Mouse (Mus musculus): ENCODE data around the gene Tapbp.
A peak's percentile ranks its signal among the peaks of the same experiment; 100 is the strongest.
"Not testable (repeated sequence)": the region's sequence is repeated elsewhere in the genome, so short reads cannot be mapped to it uniquely, and the experiment has no call there.

The Tapbp gene

DNA sequence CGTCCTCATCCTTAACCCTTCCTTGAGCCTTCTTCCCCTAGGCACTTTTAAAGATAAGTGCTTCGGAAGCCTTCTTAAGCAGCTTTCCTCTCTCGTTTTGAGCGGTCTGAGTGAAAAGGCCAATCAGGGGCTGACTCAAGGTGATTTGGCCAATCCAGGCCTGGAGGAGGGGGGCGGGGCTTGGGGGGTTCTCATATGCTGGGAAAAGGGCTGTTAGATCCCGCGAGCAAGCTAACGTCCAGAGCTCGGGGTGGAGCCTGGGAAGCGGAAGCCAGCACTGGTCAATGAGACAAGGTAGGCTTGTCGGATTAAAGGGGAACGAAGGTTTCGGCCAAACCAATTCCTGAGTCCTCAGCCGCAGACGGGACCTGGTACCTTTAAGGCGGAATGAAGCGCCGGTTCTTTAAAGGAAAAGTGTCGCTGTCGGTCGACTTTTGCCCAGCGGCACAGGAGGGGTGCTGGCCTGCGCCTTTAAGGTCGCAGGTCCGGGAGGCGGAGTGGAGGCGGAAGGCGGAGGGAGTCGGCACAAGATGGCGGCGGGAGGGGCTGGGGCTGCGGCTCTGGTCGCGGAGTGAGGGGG, at the start of gene Tapbp, which contains the start of gene Zbtb22:
Gene Tapbp, plus strand, starts transcription at position 229 of the 580 bp plus-strand sequence.
Gene Zbtb22, plus strand, starts transcription at position 234 of the 580 bp plus-strand sequence.
- peak; percentile 86 for DNase-seq (ENCODE audit: low spot score)

DNA sequence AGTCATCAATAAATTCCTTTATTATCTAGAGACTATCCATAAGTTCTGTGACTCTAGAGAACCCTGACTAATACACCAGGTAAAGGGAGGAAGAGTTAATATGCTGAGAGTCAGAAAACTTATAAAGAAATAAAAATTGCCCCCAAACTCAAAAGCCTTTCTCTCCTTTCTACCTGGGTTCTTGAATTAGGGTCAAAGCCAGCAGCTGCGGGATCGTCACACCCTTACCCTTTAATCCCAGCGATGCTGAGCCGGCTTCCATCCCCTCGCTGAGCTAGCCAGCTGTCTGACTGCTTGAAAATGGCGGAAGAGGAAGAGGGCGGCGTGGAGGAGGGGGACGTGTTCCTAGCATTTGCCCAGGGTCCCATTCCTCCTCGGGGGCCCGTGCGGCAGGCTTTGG, 42.2 kb upstream of the Tapbp start, which contains the start of gene Gm7029:
Gene Gm7029, plus strand, starts transcription at position 301 of the 400 bp plus-strand sequence.
- not testable (repeated sequence) for DNase-seq (ENCODE audit: low spot score)

DNA sequence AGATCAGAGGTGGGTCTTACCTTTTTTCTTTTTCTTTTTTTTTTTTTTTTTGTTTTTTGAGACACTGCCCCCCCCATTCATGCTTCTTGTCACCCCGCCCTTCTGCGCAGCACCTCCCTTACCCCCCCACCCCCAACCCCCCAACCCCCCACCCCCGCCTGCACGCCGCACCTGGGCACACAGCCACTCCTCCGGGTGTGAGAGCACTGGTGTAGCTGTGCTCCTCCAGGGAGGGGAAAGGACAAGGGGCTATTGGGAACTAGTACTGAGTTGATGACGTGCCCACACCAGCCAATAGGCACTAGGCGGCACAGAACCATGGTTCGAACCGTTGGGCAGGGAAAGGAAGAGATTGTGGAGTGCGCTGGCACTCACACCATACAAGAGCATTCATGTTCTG, 41.3 kb upstream of the Tapbp start:
- DNase-seq (ENCODE audit: low spot score) = no peak

DNA sequence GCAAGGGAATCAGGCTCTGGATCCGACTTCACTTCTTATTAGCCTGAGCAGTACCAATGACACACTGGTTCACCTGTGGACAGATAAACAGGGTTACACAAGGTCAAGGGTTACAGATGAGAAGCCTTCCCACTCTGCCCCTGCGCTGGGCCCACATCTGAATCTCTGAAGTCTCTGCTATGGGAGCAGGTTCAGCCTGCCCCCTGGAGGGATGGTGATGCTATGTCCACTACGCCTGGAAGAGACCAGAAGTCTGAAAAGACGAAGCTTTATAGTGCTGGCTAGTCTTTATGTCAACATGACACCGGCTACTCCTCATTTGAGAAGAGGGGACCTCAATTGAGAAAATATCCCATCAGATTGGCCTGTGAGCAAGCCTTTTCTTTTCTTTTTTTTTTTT, 39.9 kb upstream of the Tapbp start:
- not testable (repeated sequence) for DNase-seq (ENCODE audit: low spot score)

DNA sequence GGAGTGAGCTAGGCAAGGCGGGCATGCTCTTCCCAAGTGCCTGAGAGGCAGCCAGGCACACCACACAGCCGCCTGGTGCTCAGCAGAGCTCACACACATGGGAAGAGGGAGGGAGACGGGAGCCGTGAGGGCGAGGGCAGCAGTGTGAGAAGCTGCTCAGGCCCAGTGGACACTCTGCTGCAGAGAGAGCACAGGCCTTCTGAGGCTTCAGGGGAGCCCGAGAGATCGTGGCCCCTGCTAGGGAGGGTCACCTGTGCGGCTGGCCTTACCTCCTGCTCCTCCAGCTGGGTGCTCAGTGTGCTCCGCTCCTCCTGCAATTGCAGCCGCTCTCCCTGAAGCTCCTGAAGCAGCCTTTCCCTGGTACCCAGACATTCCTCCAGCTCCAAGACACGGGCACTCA, 31.4 kb upstream of the Tapbp start:
- DNase-seq (ENCODE audit: low spot score) = not testable (repeated sequence)

DNA sequence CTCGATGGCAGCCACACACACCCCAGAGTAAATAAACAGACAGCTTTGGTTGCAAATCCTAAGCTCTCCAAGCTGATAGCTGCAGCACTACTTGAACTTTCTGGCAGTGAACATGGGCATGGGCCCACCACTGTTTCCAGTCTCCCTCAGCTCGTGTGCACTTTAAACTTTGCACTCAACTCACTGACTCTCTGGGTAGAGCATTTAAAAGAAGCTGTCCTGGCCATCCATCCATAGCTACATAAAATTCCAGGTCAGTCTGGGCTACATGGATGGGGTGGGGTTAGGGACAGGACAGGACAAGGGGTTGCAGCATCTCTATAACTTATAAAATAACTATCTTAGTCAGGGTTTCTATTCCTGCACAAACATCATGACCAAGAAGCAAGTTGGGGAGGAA, 27.9 kb upstream of the Tapbp start:
- DNase-seq (ENCODE audit: low spot score) = not testable (repeated sequence)

DNA sequence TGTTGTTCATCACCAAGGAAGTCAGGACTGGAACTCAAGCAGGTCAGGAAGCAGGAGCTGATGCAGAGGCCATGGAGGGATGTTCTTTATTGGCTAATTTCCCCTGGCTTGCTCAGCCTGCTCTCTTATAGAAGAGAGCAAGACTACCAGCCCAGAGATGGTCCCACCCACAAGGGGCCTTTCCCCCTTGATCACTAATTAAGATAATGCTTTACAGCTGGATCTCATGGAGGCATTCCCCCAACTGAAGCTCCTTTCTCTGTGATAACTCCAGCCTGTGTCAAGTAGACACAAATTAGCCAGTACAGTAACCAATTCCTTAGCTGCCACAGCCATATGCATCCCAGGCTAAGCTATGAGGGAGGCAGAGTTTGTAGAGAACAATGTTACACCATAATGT, 27.5 kb upstream of the Tapbp start:
- DNase-seq (ENCODE audit: low spot score) = not testable (repeated sequence)

DNA sequence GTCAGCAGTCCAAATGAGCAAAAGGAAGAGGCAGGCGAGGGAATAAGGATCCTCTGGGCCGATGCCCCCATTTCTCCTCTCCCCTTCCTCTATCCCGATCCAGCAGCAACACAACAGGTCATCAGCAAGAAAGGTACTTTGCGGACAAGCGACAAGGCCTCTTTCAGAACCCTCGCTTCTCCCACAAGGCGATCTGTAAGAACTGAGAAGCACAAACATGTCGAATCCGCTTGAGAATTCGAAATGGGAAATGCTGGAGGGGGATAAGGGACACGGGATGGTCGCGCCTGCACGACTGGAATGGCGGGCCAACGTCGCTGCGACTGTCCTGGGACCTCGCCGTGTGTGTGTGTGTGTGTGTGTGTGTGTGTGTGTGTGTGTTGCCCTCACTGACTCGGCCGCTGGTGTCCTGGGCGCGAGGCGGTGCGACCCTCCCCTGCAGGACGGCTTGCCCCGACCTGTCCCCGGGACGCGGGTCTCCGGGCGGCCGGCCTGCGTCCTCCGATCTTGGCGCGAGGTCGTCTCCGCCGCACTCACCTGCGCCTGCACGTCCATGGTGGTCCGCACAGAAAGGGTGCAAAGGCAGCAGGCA, 25.7 kb upstream of the Tapbp start:
- not testable (repeated sequence) for DNase-seq (ENCODE audit: low spot score)

DNA sequence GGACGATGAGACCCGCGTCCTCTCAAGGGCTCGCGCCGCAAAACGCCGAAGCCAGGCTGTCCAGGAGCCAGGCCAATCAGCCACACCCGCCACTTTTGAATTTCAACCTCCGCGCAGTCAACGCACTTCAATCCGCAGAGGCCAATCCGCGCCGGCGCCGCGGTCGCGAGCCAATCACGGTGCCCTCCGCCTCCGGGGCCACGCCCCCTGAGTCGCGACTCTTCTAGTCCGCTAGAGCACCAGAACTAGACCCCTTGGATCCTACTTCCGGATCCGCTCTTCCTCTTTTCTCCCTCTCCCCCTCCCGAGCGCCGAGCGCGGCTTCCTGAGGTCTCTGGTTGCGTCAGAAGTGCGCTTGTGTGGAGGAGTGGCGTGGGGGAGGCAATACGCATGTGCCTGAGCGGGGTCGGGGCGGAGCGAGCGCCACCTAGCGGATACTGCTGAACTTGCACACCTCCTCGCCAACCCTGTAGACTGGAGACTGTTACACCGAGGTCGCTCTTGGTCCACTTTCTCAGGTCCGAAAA, 25.1 kb upstream of the Tapbp start, which contains the start of gene Kifc1:
Gene Kifc1, minus strand, starts transcription at position 129 of the 527 bp plus-strand sequence.
- peak; percentile 95 for DNase-seq (ENCODE audit: low spot score)

DNA sequence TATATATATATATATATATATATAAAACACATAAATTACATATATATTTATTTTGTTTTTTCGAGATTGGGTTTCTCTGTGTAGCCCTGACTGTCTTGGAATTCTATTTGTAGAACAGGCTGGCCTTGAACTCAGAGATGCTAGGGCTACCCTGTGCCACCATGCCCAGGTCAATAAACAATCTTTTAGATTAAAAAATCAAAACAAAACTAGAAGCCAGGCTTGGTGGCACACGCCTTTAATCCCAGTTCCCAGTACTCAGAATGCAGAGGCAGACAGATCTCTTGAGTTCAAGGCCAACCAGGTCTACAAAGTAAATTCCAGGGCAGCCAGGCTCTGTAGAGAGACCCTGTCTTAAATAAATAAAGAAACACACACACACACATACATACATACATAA, 24.3 kb upstream of the Tapbp start:
- DNase-seq (ENCODE audit: low spot score) = no peak

DNA sequence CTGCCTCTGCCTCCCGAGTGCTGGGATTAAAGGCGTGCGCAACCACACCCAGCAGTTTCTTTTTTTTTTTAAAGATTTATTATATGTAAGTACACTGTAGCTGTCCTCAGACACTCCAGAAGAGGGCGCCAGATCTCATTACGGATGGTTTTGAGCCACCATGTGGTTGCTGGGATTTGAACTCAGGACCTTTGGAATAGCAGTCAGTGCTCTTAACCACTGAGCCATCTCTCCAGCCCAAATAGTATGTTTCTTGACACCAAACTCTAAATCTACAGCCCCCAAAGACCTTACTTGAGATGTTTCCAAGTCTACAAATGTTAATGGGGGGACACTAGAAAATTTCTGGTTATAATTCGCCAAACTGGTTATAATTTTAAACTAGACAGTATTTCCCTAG, 23.8 kb upstream of the Tapbp start:
- not testable (repeated sequence) for DNase-seq (ENCODE audit: low spot score)

DNA sequence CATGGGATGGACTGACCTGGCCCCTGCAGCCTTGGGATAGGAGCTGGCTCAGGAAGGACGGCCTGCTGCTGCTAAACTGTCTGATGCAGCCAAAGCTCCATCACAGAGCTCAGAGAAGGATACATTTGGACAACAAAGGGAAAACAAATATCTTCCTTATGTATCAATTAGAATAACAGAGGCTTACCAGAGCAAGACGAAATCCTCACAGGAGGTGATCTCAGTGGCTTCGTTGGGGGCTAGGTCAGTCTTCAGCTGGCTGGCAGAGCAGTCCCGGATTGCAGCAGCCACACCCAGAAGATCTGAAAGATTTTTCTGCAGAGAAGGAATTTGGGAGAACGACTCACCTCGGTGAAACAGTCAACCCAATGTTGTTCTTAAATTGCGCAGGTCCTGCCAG, 23.3 kb upstream of the Tapbp start:
- DNase-seq (ENCODE audit: low spot score) = no peak

DNA sequence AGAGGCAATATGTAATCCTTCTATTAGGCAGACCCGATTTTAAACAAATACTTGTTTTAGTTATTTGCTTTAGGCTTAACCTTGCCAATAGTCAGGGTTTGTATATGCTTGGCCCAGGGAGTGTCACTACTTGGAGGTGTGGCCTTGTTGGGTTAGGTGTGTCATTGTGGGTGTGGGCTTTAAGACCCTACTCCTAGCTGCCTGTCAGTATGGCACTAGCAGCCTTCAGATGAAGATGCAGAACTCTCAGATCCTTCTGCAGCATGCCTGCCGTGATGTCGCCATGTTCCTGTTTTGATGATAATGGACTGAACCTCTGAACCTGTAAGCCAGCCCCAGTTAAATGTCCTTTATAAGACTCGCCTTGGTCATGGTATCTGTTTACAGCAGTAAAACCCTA, 22.7 kb upstream of the Tapbp start:
- not testable (repeated sequence) for DNase-seq (ENCODE audit: low spot score)

DNA sequence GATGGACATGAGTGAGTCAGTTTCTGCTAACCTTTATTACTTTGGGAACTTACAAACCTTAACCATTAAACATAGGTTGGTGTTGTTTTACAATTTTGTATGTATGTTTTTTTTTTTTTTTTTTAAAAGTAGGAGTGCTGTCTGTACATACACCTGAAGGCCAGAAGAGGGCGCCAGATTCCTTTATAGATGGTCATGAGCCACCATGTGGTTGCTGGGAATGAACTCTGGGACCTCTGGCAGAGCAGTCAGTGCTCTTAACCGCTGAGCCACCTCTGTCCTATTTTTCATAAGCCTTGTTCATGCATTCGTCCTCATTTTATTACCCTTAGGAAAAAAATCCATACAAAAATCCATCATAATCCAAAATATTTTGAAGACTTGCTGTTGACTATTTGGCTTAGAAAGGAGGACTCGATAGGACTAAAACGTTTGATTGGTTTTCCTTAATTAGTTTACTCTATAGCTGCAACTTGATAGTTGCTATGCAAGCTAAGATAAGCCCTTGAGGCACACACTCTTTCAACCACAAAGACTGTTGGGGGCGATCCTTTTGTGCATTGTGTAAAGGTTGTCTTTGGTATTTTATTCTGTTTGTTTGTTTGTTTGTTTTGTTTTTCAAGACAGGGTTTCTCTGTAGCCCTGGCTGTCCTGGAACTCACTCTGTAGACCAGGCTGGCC, 18.4 kb upstream of the Tapbp start:
- DNase-seq (ENCODE audit: low spot score) = no peak

DNA sequence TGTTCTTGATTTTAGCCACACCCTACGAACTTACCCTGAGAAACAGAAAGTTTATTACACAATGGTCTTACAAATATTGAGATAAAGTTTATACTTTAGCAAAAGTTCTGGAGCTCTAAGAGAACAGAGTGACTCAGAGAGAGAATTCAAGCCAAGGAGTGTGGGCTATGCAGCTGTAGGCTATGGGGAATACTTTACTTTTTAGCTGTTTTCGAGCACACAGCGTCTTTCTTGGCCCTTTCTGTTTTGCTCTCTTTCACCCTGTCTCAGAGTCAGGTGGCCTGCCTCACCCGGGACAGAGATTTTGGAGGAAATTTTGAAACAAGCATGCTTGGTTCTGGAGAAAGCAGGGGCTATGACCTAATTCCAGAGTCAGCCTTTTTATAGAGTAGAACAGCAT, 17.5 kb upstream of the Tapbp start:
- DNase-seq (ENCODE audit: low spot score) = not testable (repeated sequence)

DNA sequence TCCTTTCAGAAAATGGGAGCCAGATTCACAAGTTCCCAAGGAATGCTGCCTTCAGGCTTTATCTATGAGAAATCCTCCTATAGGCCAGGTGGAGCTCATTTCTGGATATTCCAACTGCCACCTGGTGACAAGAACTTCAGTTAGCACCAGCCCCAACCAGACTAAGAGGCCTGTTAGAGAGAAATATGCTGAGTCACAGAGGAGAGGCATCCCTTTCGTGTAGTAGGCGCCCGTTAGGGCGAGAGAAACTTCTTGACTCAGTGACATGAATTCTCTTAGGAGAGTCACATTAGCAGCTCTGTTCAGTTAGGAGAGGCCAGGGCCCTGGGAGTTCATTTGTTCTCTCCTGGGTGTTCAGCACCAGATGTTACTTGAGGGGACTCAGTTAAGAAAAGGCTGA, 16.1 kb upstream of the Tapbp start:
- no peak for DNase-seq (ENCODE audit: low spot score)

DNA sequence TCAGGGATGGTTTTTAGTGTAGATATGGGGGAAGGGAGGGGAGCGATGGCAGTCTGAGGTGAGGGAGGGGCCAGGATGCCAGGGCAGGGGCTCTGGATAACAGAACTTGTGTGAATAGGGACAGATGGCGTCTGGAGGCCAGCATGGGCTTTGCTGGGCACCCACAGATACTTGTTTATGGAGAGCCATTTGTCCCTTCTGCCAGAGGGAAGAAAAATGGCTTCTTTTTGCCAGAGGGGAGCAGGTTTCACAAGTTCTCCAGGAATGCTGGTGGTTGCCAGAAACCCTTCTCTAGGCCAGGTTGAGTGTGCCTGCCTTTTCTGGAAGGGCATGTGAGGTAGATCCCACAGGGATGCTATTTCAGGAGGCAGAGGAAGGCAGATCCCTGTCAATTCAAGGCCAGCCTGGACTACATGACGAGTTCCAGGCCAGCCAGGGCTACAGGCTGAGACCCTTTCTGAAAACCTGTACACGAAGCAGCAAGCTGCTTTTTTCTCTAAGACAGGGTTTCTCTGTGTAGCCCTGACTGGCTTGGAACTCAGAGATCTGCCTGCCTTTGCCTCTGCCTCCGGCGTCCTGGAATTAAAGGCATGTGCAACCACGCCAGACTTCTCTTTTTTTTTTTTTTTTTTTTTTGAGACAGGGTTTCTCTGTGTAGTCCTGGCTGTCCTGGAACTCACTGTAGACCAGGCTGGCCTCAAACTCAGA, 15.3 kb upstream of the Tapbp start:
- no peak for DNase-seq (ENCODE audit: low spot score)

DNA sequence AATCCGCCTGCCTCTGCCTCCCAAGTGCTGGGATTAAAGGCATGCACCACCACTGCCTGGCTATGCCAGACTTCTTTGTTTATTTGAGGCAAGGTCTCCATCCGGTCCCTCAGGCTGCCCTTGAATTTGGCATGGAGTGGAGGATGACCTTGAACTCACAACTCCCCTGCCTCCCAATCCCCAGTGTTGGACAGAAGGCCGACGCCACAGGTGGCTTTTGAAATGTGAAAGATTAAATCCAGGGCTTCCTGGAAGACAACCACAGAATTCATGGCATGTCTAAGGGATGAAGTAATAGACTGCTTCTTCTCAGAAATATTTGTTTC, 14.7 kb upstream of the Tapbp start:
- no peak for DNase-seq (ENCODE audit: low spot score)

DNA sequence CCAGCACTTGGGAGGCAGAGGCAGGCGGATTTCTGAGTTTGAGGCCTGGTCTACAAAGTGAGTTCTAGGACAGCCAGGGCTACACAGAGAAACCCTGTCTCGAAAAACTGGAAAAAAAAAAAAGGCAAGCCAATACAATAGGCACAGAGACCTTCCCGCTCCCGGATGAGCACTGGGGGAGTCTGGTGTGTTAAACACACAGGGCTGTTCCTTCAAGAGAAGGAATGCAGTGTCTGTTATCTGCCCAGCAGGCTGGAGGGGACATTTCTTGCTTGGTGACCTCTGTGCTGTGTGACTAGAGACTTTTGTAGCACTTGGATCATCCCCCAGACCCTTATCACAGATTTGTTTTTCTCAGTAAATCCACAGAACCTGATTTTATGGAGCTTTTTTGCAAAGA, 14.0 kb upstream of the Tapbp start:
- DNase-seq (ENCODE audit: low spot score) = no peak

DNA sequence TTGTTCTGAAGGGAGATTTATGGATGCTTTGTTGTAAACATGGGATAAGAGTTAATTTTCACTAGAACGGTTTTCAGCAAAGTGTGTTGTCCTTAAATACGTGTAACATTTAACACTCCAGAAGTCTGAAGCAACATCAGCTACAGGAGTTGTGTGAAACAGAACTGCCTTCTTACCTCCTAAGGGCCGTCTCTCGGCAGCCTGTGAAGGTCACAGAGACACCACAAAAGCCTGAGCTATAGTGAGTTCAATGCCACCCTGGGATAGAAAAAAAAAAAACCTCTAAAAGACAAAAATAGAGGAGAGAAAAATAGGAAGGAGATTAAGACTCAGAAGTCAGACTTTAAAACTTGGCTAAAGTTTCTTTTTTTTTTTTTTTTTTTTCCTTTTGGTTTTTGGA, 13.6 kb upstream of the Tapbp start:
- no peak for DNase-seq (ENCODE audit: low spot score)

DNA sequence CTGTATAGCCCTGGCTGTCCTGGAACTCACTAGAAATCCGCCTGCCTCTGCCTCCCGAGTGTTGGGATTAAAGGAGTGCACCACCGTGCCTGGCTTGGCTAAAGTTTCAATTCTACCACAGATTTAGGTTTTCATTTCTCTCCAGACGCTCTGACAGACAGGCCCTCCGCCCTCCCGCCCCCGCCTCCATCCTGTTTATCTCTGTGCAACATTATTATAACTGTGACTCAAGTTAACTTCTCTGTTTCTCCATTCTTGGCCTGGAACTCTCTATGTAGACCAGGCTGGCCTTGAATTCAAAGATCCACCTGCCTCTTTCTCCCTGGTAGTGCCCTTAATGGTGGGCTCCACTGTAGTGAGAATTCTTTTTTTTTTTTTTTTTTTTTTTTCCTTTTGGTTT, 13.2 kb upstream of the Tapbp start:
- DNase-seq (ENCODE audit: low spot score) = no peak

DNA sequence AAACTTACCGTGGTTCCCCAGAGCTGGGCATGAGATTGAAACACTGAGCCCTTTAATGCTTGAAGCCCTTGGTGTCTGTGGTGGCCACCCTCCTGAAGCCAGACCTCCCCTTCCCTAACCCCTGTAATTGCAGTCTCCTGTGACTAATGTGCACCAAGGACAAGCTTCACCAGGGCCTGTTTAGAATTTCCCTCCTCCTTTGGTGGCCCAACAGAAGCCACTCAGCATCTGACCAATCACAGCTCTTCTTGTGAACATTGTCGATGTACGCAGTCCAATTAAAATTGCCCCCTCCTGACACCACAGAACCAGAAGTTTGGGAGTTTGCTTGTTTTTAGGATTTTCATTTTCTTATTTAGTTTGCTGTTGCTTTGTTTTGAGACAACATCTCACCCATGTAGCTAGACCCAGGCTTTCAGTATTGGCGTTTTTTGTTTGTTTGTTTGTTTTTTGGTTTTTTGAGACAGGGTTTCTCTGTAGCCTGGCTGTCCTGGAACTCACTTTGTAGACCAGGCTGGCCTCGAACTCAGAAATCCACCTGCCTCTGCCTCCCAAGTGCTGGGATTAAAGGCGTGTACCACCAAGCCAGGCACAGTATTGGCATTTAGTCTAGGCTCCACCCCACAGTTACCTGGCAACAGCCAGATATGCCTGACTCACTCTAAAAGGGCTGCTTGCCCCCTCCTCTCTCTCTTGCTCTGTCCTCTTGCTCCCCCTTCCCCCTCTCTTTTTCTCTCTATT, 11.6 kb upstream of the Tapbp start:
- not testable (repeated sequence) for DNase-seq (ENCODE audit: low spot score)

Measured in ovary, postnatal 10 days (tissue).